Mouse (Mus musculus): Measurements from ENCODE around the gene Bgn. TPM values are rescaled to one million over a fixed set of nuclear protein-coding genes. Genes with fewer than 3 reads are reported as not detected.

Bgn gene
- polyA plus RNA-seq (2014; fragmentation: Nextera tagmentation; extraction: Ambion mirVana) = 59.2 and 68.0 TPM in 2 replicates

GRCm38 (mm10) chrX:73483484-73483810 lies at the start of gene Bgn:
TSS of gene Bgn (plus strand) at chrX:73483602.
- Histone ChIP-seq H3K4me1 (ENCODE audit: control insufficient read depth, insufficient read depth, low read length) (no peaks in the 10 kb centered on the region), H3K27ac (ENCODE audit: low read depth, low read length) (peak within 1 kb of the TSS; percentile 73), H3K36me3 (ENCODE audit: control insufficient read depth, insufficient read depth, low read length) (no peaks in the 10 kb centered on the region), H3K9me3 (replicated peaks; ENCODE audit: control insufficient read depth, low read length) (no peaks in the 10 kb centered on the region), H3K4me3 (ENCODE audit: low read depth, low read length) (peak within 1 kb of the TSS; percentile 36), H3K9ac (ENCODE audit: low read depth, low read length) (peak within 1 kb of the TSS; percentile 40), H3K4me2 (peak within 1 kb of the TSS; percentile 56), H3K27me3 (ENCODE audit: control insufficient read depth, insufficient read depth, low read length) (peaks cover 27% of the 10 kb centered on the region)
- ATAC-seq (replicated peaks; ENCODE audit: insufficient number of reproducible peaks, low FRiP score, low TSS enrichment) = 0 out of 2 replicates have a peak, but pooled peaks have one; percentile 66
- 28% methylated on average over 8 of the region's 14 CpGs for WGBS (ENCODE audit: insufficient replicate concordance)

GRCm38 (mm10) chrX:73435252-73435651 lies 48.1 kb upstream of the Bgn start, which contains the start of gene Trex2:
TSS of gene Trex2 (minus strand) at chrX:73435344.
- 0 out of 2 replicates have a peak, but pooled peaks cover 2% of the 10 kb centered on the region for H3K4me1 ChIP-seq (ENCODE audit: control insufficient read depth, insufficient read depth, low read length)
- H3K4me2 ChIP-seq = no peak within 1 kb of the TSS
- no peak within 1 kb of the TSS for H3K27ac ChIP-seq (ENCODE audit: low read depth, low read length)
- no peaks in the 10 kb centered on the region for H3K9me3 ChIP-seq (replicated peaks; ENCODE audit: control insufficient read depth, low read length)
- H3K4me3 ChIP-seq (ENCODE audit: low read depth, low read length) = no peak within 1 kb of the TSS
- H3K9ac ChIP-seq (ENCODE audit: low read depth, low read length) = no peak within 1 kb of the TSS
- H3K36me3 ChIP-seq (ENCODE audit: control insufficient read depth, insufficient read depth, low read length) = peaks cover 3% of the 10 kb centered on the region; the same call in 1 of the 2 replicates
- 75% methylated on average over 11 of the region's 11 CpGs for WGBS (ENCODE audit: insufficient replicate concordance)
- no peak for ATAC-seq (replicated peaks; ENCODE audit: insufficient number of reproducible peaks, low FRiP score, low TSS enrichment)
- no peaks in the 10 kb centered on the region; the same call in 1 of the 2 replicates for H3K27me3 ChIP-seq (ENCODE audit: control insufficient read depth, insufficient read depth, low read length)

GRCm38 (mm10) chrX:73441428-73441827 lies 42.0 kb upstream of the Bgn start:
- no peak overlapping the region for H3K4me3 ChIP-seq (ENCODE audit: low read depth, low read length)
- H3K36me3 ChIP-seq (ENCODE audit: control insufficient read depth, insufficient read depth, low read length) = peaks cover 3% of the 10 kb centered on the region; the same call in 1 of the 2 replicates
- no peaks in the 10 kb centered on the region for H3K9me3 ChIP-seq (replicated peaks; ENCODE audit: control insufficient read depth, low read length)
- ATAC-seq (replicated peaks; ENCODE audit: insufficient number of reproducible peaks, low FRiP score, low TSS enrichment) = no peak
- 0 out of 2 replicates have a peak, but pooled peaks cover 2% of the 10 kb centered on the region for H3K4me1 ChIP-seq (ENCODE audit: control insufficient read depth, insufficient read depth, low read length)
- no peak overlapping the region for H3K9ac ChIP-seq (ENCODE audit: low read depth, low read length)
- H3K27ac ChIP-seq (ENCODE audit: low read depth, low read length) = no peak overlapping the region
- no peak overlapping the region for H3K4me2 ChIP-seq
- 56% methylated on average over 2 of the region's 2 CpGs for WGBS (ENCODE audit: insufficient replicate concordance)
- H3K27me3 ChIP-seq (ENCODE audit: control insufficient read depth, insufficient read depth, low read length) = no peaks in the 10 kb centered on the region

DNA sequence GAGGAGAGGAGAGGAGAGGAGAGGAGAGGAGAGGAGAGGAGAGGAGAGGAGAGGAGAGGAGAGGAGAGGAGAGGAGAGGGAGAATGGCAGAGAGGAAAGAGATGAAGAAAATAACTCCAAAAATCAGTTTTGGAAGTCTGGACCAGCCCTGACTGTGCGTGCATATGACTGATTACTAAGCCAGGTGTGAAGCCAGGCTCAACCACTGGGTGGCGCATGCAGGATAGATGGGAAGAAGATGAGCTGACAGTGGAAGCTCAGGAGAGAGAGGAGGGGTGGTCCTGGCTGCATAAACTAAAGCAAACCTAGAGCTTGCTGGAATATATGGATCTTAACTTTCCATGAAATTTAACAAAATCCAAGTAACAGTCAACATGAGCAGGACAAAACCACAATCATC lies 31.5 kb upstream of the Bgn start:
- Histone ChIP-seq H3K27ac (ENCODE audit: low read depth, low read length) (no peak overlapping the region), H3K4me2 (no peak overlapping the region), H3K9me3 (replicated peaks; ENCODE audit: control insufficient read depth, low read length) (no peaks in the 10 kb centered on the region), H3K27me3 (ENCODE audit: control insufficient read depth, insufficient read depth, low read length) (no peaks in the 10 kb centered on the region), H3K36me3 (ENCODE audit: control insufficient read depth, insufficient read depth, low read length) (peaks cover 3% of the 10 kb centered on the region; the same call in 1 of the 2 replicates), H3K9ac (ENCODE audit: low read depth, low read length) (no peak overlapping the region), H3K4me3 (ENCODE audit: low read depth, low read length) (no peak overlapping the region), H3K4me1 (ENCODE audit: control insufficient read depth, insufficient read depth, low read length) (no peaks in the 10 kb centered on the region)
- ATAC-seq (replicated peaks; ENCODE audit: insufficient number of reproducible peaks, low FRiP score, low TSS enrichment) = no peak
- 33% methylated on average over 2 of the region's 2 CpGs for WGBS (ENCODE audit: insufficient replicate concordance)

GRCm38 (mm10) chrX:73458877-73459392 lies 24.5 kb upstream of the Bgn start, which contains the start of gene Haus7:
TSS of gene Haus7 (minus strand) at chrX:73459044.
- no peaks in the 10 kb centered on the region for H3K36me3 ChIP-seq (ENCODE audit: control insufficient read depth, insufficient read depth, low read length)
- peaks cover 5% of the 10 kb centered on the region; the same call in 1 of the 2 replicates for H3K4me1 ChIP-seq (ENCODE audit: control insufficient read depth, insufficient read depth, low read length)
- WGBS (ENCODE audit: insufficient replicate concordance) = 14% methylated on average over 26 of the region's 26 CpGs
- peak within 1 kb of the TSS; percentile 68 for H3K4me2 ChIP-seq
- H3K27ac ChIP-seq (ENCODE audit: low read depth, low read length) = 0 out of 2 replicates have a peak within 1 kb of the TSS, but pooled peaks have one; percentile 24
- ATAC-seq (replicated peaks; ENCODE audit: insufficient number of reproducible peaks, low FRiP score, low TSS enrichment) = peak; percentile 100
- H3K9me3 ChIP-seq (replicated peaks; ENCODE audit: control insufficient read depth, low read length) = no peaks in the 10 kb centered on the region
- H3K27me3 ChIP-seq (ENCODE audit: control insufficient read depth, insufficient read depth, low read length) = no peaks in the 10 kb centered on the region
- peak within 1 kb of the TSS; percentile 56 for H3K4me3 ChIP-seq (ENCODE audit: low read depth, low read length)
- H3K9ac ChIP-seq (ENCODE audit: low read depth, low read length) = peak within 1 kb of the TSS; percentile 68

DNA sequence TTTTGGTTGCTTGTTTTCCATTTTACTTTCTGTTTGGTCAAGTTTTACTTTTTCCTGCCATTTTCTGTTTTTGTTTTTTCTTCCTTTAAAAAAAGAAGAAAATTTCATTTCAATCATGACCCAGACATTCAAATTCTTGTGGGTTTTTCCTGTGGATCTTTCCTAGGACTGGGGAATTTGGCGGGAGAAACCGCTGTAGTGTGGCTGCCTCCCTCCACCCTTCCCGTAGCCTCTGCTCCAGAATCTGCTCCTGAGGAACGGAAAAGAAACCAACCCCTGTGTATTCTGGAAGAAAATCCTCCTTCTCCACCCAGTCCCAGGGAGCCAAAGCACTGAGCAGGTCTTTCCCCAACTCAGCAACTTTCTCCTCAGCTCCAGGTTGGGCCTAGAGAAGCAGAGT lies 22.6 kb upstream of the Bgn start:
- WGBS (ENCODE audit: insufficient replicate concordance) = 69% methylated on average over 4 of the region's 4 CpGs

DNA sequence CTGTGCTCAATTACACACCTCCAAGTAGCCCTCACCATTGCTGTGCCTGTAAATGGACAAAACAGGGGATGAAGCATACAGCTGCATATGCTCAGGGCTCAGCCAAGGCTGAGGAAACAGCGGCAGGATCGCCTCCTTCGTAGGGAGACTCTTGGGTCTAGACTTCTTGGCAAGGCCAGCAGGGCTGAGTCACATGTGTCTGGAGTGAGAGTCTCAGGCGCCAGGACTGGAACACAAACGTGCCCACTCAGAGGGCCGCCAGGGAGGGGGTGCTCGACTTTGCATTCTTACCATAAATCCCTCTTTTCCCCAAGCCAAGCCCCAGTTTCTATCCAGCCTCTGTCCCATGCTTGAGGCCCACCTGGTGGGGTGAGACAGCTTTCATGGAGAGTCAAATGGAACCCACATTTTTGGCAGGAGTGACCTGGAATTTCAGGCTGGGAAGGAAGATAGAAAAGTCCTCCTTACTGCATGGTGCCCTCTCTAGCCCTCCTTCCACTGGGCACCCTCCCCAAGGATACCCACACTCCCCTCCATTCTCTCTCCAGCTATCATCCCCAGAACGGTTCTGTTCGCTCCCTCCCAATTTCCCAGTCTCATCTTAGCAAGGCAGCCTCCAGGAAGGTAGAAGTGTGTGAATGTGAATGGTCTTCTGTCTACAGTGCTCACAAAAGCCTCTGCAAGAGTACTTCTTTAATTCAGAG lies 17.8 kb upstream of the Bgn start:
- Histone ChIP-seq H3K9ac (ENCODE audit: low read depth, low read length) (no peak overlapping the region), H3K36me3 (ENCODE audit: control insufficient read depth, insufficient read depth, low read length) (no peaks in the 10 kb centered on the region), H3K4me1 (ENCODE audit: control insufficient read depth, insufficient read depth, low read length) (no peaks in the 10 kb centered on the region), H3K9me3 (replicated peaks; ENCODE audit: control insufficient read depth, low read length) (no peaks in the 10 kb centered on the region), H3K4me2 (no peak overlapping the region), H3K4me3 (ENCODE audit: low read depth, low read length) (no peak overlapping the region), H3K27me3 (ENCODE audit: control insufficient read depth, insufficient read depth, low read length) (peaks cover 9% of the 10 kb centered on the region; the same call in 1 of the 2 replicates), H3K27ac (ENCODE audit: low read depth, low read length) (no peak overlapping the region)
- no peak for ATAC-seq (replicated peaks; ENCODE audit: insufficient number of reproducible peaks, low FRiP score, low TSS enrichment)
- WGBS (ENCODE audit: insufficient replicate concordance) = 70% methylated on average over 9 of the region's 9 CpGs

More for the DNA sequence above, 22.6 kb upstream of the Bgn start:
- Histone ChIP-seq H3K9me3 (replicated peaks; ENCODE audit: control insufficient read depth, low read length) (no peaks in the 10 kb centered on the region), H3K27me3 (ENCODE audit: control insufficient read depth, insufficient read depth, low read length) (no peaks in the 10 kb centered on the region), H3K36me3 (ENCODE audit: control insufficient read depth, insufficient read depth, low read length) (no peaks in the 10 kb centered on the region), H3K27ac (ENCODE audit: low read depth, low read length) (no peak overlapping the region), H3K4me3 (ENCODE audit: low read depth, low read length) (no peak overlapping the region), H3K4me1 (ENCODE audit: control insufficient read depth, insufficient read depth, low read length) (peaks cover 5% of the 10 kb centered on the region; the same call in 1 of the 2 replicates), H3K9ac (ENCODE audit: low read depth, low read length) (no peak overlapping the region), H3K4me2 (no peak overlapping the region)
- no peak for ATAC-seq (replicated peaks; ENCODE audit: insufficient number of reproducible peaks, low FRiP score, low TSS enrichment)

DNA sequence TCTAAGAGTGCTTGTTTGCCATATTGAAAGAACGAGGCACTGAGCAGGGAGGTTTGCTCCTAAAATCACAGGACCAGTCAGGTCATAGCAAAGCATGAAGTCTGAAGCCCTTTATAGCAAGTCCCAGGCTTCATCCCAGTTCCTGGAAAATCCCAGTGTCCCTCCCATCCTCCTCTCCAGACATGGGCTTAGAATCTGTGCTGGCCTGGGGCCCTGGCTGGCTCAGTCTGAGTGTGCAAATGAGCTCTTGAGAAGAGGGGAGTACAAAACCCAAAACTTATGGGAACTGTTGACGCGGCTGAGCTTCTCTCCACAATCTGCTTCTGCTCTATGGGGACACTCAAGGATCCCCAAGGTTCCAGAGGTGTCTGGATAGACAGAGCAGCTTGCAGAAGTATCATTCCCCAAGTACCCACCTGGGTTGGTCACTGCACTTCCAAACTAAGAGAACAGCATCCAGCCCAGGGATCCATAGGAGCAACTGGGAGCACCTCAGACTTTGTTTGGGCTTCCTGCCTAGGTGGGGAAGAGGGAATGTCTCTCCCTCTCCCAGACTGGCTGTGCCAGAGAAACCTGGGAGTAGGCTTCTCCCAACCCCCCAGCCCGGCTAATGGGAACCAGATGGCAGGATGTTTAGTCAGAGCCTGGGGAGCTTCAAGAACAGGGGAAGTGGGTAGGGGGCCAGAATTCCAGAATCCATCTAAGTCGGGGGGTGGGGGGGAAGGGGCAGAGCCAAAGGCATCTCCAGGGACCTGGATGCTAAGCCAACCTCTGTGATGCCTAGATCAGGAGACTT lies 15.8 kb upstream of the Bgn start:
- Histone ChIP-seq H3K9me3 (replicated peaks; ENCODE audit: control insufficient read depth, low read length) (no peaks in the 10 kb centered on the region), H3K4me3 (ENCODE audit: low read depth, low read length) (no peak overlapping the region), H3K4me2 (no peak overlapping the region), H3K27me3 (ENCODE audit: control insufficient read depth, insufficient read depth, low read length) (peaks cover 9% of the 10 kb centered on the region), H3K27ac (ENCODE audit: low read depth, low read length) (peak overlapping the region; percentile 41), H3K9ac (ENCODE audit: low read depth, low read length) (no peak overlapping the region), H3K4me1 (ENCODE audit: control insufficient read depth, insufficient read depth, low read length) (no peaks in the 10 kb centered on the region), H3K36me3 (ENCODE audit: control insufficient read depth, insufficient read depth, low read length) (no peaks in the 10 kb centered on the region)
- ATAC-seq (replicated peaks; ENCODE audit: insufficient number of reproducible peaks, low FRiP score, low TSS enrichment) = no peak
- WGBS (ENCODE audit: insufficient replicate concordance) = 63% methylated on average over 5 of the region's 5 CpGs

All from heart, embryonic 11.5 days (tissue).